Mouse (Mus musculus): ENCODE data around the gene Det1. TPM values are rescaled to one million over a fixed set of nuclear protein-coding genes. Genes with fewer than 3 reads are reported as not detected.

Det1 gene
- total RNA-seq, 1 experiment from 2014 or later: 16.2 TPM

GRCm38 (mm10) chr7:78791359-78792222 lies 55.5 kb downstream of the Det1 start:
- ATAC-seq (replicated peaks; ENCODE audit: low read depth, poor library complexity, severe bottlenecking): peak; percentile 79

GRCm38 (mm10) chr7:78787793-78788380 lies 59.2 kb downstream of the Det1 start:
- ATAC-seq (replicated peaks; ENCODE audit: low read depth, poor library complexity, severe bottlenecking): no peak

GRCm38 (mm10) chr7:78785906-78786305 lies 61.2 kb downstream of the Det1 start:
- no peak for ATAC-seq (replicated peaks; ENCODE audit: low read depth, poor library complexity, severe bottlenecking)

GRCm38 (mm10) chr7:78782639-78783581 lies 64.2 kb downstream of the Det1 start, which contains the start of the genes Mrps11 and Mrpl46:
Mrps11 (plus strand) TSS chr7:78783119.
Mrpl46 (minus strand) TSS chr7:78783531.
- peak; percentile 99 for ATAC-seq (replicated peaks; ENCODE audit: low read depth, poor library complexity, severe bottlenecking)

GRCm38 (mm10) chr7:78778741-78779140 lies 68.3 kb downstream of the Det1 start:
- ATAC-seq (replicated peaks; ENCODE audit: low read depth, poor library complexity, severe bottlenecking): no peak

Other genes starting within 250 kb of the Det1 start
- gene Ntrk3, start 109.3 kb downstream of the Det1 start, total RNA-seq (2017): not detected in 2 replicates
- gene Mrps11, start 64.1 kb downstream of the Det1 start, total RNA-seq (2017): 30.1 and 44.8 TPM in 2 replicates
- 30.0 and 40.9 TPM in 2 replicates for gene Mrpl46, start 63.7 kb downstream of the Det1 start, total RNA-seq (2017)
- gene Aen, start 48.6 kb upstream of the Det1 start, total RNA-seq (2017): 28.7 and 48.2 TPM in 2 replicates
- 27.0 and 29.5 TPM in 2 replicates for gene Isg20, start 66.2 kb upstream of the Det1 start, total RNA-seq (2017)
- not detected in 2 replicates for gene Acan, start 206.2 kb upstream of the Det1 start, total RNA-seq (2017)

Measured in common myeloid progenitor, adult 5-6 weeks (primary cell).